Mouse (Mus musculus) embryonic fibroblast, embryonic 13.5 days (primary cell): ENCODE measurements around the gene Abcf2.

Experiments
- CTCF ChIP-seq: IDR thresholded peaks from 2 replicates; pipeline ENCODE4 v1.5.1; 2011; ENCODE audit warnings: mild to moderate bottlenecking, control low read depth, low read length, moderate library complexity, borderline replicate concordance; ENCODE audit not compliant: insufficient read depth
- POLR2A ChIP-seq: IDR thresholded peaks from 2 replicates; pipeline ENCODE4 v1.6.1; 2011; ENCODE audit warnings: low read depth, mild to moderate bottlenecking, control low read depth, low read length, moderate library complexity

DNA sequence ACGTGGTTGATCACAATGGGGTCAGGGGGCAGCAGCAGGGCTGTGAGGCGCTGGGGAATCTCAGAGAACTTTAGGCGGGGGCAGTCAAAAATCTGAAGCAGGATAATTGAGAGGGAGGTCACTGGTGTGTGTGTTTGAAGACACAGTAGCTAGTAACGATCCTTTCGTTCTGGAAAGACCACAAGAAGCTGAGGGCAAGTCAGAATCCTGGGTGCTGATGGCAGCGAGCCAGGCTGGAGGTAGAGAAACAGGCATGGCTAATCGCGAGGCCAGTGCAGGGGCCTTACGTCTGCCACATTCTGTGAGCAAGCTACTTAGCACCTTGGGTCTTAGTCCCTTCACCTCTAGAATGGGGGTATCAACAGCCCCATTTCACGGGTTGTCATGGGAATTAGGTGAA, 16.7 kb upstream of the Abcf2 start:
- no peak for TF ChIP-seq POLR2A
- TF ChIP-seq CTCF: no peak
